In genomic region chr9:73358968-73359367, GRCm38 (mm10) we compare ENCODE assay signal across 20 mouse cellular contexts.
"Had no signal": no experiment of that assay in that cellular context is flagged by ENCODE, and none has a peak within 500 bp of the region (broad histone marks: within the 10 kb centered on the region; RNA-seq: fewer than 3 reads in every experiment).

No protein-coding gene starts in this region.

- H3K4me2 ChIP-seq: liver, embryonic 11.5 days; liver, embryonic 13.5 days; liver, embryonic 15.5 days; lung, embryonic 14.5 days; midbrain, embryonic 12.5 days; neural tube, embryonic 13.5 days; neural tube, embryonic 15.5 days had no signal

- H3K27me3 ChIP-seq: liver, embryonic 13.5 days; liver, embryonic 15.5 days; midbrain, embryonic 12.5 days; neural tube, embryonic 13.5 days; neural tube, embryonic 15.5 days had no signal

- ATAC-seq: liver, postnatal 0 days; midbrain, embryonic 16.5 days had no signal

- H3K36me3 ChIP-seq: liver, embryonic 13.5 days; liver, embryonic 15.5 days; midbrain, embryonic 10.5 days; midbrain, embryonic 12.5 days; neural tube, embryonic 13.5 days; neural tube, embryonic 15.5 days had no signal

- H3K4me1 ChIP-seq: liver, embryonic 13.5 days; liver, embryonic 15.5 days; midbrain, embryonic 12.5 days; neural tube, embryonic 13.5 days; neural tube, embryonic 15.5 days had no signal

- H3K27ac ChIP-seq: liver, embryonic 13.5 days; liver, embryonic 15.5 days; midbrain, embryonic 10.5 days; midbrain, embryonic 12.5 days; neural tube, embryonic 13.5 days; neural tube, embryonic 15.5 days had no signal

- H3K9ac ChIP-seq: liver, embryonic 13.5 days; liver, embryonic 15.5 days; liver, postnatal 0 days; lung, embryonic 14.5 days; midbrain, embryonic 12.5 days; neural tube, embryonic 13.5 days; neural tube, embryonic 15.5 days had no signal

- H3K4me3 ChIP-seq: liver, embryonic 13.5 days; liver, embryonic 15.5 days; midbrain, embryonic 10.5 days; midbrain, embryonic 12.5 days; myocyte; neural tube, embryonic 13.5 days; neural tube, embryonic 15.5 days had no signal

- DNase-seq: liver, embryonic 13.5 days; liver, postnatal 0 days; lung, embryonic 14.5 days; midbrain, embryonic 14.5 days; retina, postnatal 1 day; right cerebral cortex, adult 18-20 months; right cerebral cortex, postnatal 25 days; right cerebral cortex, postnatal 4 days; spleen, adult 18-20 months; thymus, adult 18-20 months; thymus, postnatal 14 days; thymus, postnatal 36 days had no signal

- H3K9me3 ChIP-seq: liver, embryonic 13.5 days; liver, embryonic 15.5 days; midbrain, embryonic 10.5 days; midbrain, embryonic 12.5 days; neural tube, embryonic 13.5 days; neural tube, embryonic 15.5 days had no signal
